Mouse (Mus musculus): ENCODE results near the gene Copz2.

DNA sequence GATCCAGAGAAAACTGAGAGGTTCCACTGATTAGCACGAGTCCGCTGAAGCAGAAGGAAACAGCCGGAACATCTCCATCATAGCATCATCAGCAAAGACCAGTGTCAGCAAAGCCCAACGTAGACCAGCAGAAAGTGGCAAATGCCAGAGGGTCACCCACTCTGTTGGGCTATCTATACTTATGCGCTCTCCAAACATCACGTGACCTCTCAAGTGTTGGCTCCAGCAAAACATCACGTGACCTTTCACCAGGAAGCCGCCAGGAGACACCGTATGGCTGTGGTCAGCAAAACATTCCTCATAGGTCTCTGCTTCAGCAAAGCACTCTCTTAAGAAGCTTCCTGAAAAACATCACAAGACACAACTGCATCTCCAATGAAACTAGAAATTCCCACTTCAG is 30.6 kb downstream of the Copz2 start:
- TF ChIP-seq POLR2AphosphoS2 (IDR thresholded peaks at IDR 0.05; ENCODE audit: low read depth, low read length) (no peak), CHD1 (IDR thresholded peaks at IDR 0.05; ENCODE audit: low read depth, low read length) (no peak), CTCF (conservative IDR thresholded peaks at IDR 0.05 in 1 of 2, IDR thresholded peaks at IDR 0.05 in 1 of 2; ENCODE audit: low read depth in 2 of 2, low read length in 2 of 2) (no peak), ZC3H11A (IDR thresholded peaks at IDR 0.05; ENCODE audit: low read depth, low read length) (no peak), BHLHE40 (IDR thresholded peaks at IDR 0.05; ENCODE audit: low read depth, low read length) (peak; percentile 63), PAX5 (IDR thresholded peaks at IDR 0.05; ENCODE audit: low read length) (no peak), MAX (IDR thresholded peaks at IDR 0.05; ENCODE audit: low read length) (no peak), ZNF384 (IDR thresholded peaks at IDR 0.05; ENCODE audit: low read depth, low read length) (no peak), MEF2A (IDR thresholded peaks at IDR 0.05; ENCODE audit: borderline replicate concordance, low read depth, low read length) (no peak), HCFC1 (IDR thresholded peaks at IDR 0.05; ENCODE audit: low read depth, low read length) (no peak), NELFE (IDR thresholded peaks at IDR 0.05; ENCODE audit: low read depth, low read length) (no peak), POLR2A (IDR thresholded peaks at IDR 0.05; ENCODE audit: low read depth, low read length) (no peak)
